Mouse (Mus musculus): ENCODE measurements around the gene Myh10.

- TF ChIP-seq POLR2A (IDR thresholded peaks at IDR 0.05; ENCODE audit: low read depth, low read length) (no peak), CTCF (conservative IDR thresholded peaks at IDR 0.05; ENCODE audit: insufficient read depth, insufficient read length, low read depth, low read length) (no peak)
Observed at GRCm38 (mm10) chr11:68672270-68672970, 18.9 kb upstream of the Myh10 start.
